In genomic region chr9:123640106-123640505, GRCm38 (mm10) we compare ENCODE assay signal across 20 mouse cellular contexts. TPM values are rescaled to one million over a fixed set of nuclear protein-coding genes. Genes with fewer than 3 reads are reported as not detected.
DNase-seq lines count a peak whose midpoint lies in the region; ATAC-seq and TF ChIP-seq lines count a peak whose summit lies in the region.
"Had no signal": no experiment of that assay in that cellular context is flagged by ENCODE, and none has a peak within 500 bp of the region (broad histone marks: within the 10 kb centered on the region; RNA-seq: fewer than 3 reads in every experiment).

No protein-coding gene starts in this region.

- peak; percentile 37 for DNase-seq in kidney, adult 18-20 months
- no peak for DNase-seq in kidney, postnatal 10 days
- peak; percentile 67 for DNase-seq in liver, adult 2 months (ENCODE audit: extremely low read depth, low read depth, low spot score)
- no peak for DNase-seq in liver, postnatal 0 days
- peak; percentile 34 for DNase-seq in kidney, postnatal 14 days
- no peak for DNase-seq in c-Kit-positive CD71-positive TER-119-positive erythroid progenitor cells, embryonic 14.5 days (ENCODE audit: low spot score)
- DNase-seq in gastrocnemius, postnatal 10 days, result no peak
- DNase-seq: adrenal gland, adult 2 months; adrenal gland, postnatal 25 days; cerebellum, adult 2 months; cerebellum, postnatal 10 days; gastrocnemius, adult 2 months; heart, postnatal 10 days; heart, postnatal 4 days had no signal

- no peaks in the 10 kb centered on the region for H3K27me3 ChIP-seq in liver, adult 2 months (ENCODE audit: control insufficient read depth, insufficient read depth, low read length)
- no peaks in the 10 kb centered on the region for H3K27me3 ChIP-seq in liver, postnatal 0 days (ENCODE audit: insufficient read depth, low read length)
- H3K27me3 ChIP-seq: CH12.LX; forebrain, embryonic 13.5 days; hindbrain, embryonic 12.5 days had no signal

- H3K4me1 ChIP-seq in liver, adult 2 months (ENCODE audit: control insufficient read depth, insufficient read depth, low read length), result no peaks in the 10 kb centered on the region
- no peaks in the 10 kb centered on the region for H3K4me1 ChIP-seq in liver, postnatal 0 days (ENCODE audit: insufficient read depth)
- H3K4me1 ChIP-seq: embryonic facial prominence, embryonic 10.5 days; forebrain, embryonic 13.5 days; hindbrain, embryonic 12.5 days had no signal

- no peak overlapping the region for H3K4me3 ChIP-seq in liver, adult 2 months (ENCODE audit: insufficient read depth, low read depth, low read length)
- H3K4me3 ChIP-seq in liver, postnatal 0 days (ENCODE audit: low read depth, low read length), result no peak overlapping the region
- H3K4me3 ChIP-seq: embryonic facial prominence, embryonic 10.5 days; forebrain, embryonic 13.5 days; gastrocnemius, adult 2 months; hindbrain, embryonic 12.5 days had no signal

- no peak for TF ChIP-seq CTCF in liver, adult 2 months (IDR thresholded peaks at IDR 0.05; ENCODE audit: low read depth, low read length)
- TF ChIP-seq CTCF in liver, postnatal 0 days (IDR thresholded peaks at IDR 0.05; ENCODE audit: low read depth), result no peak

- no peak overlapping the region for H3K27ac ChIP-seq in liver, adult 2 months (replicated peaks; ENCODE audit: insufficient read depth, low read depth, low read length)
- H3K27ac ChIP-seq in liver, postnatal 0 days (ENCODE audit: low read depth), result no peak overlapping the region
- H3K27ac ChIP-seq: embryonic facial prominence, embryonic 10.5 days; forebrain, embryonic 13.5 days; gastrocnemius, adult 2 months; hindbrain, embryonic 12.5 days had no signal

- H3K79me2 ChIP-seq in liver, adult 2 months (ENCODE audit: control insufficient read depth, insufficient read depth, low read length), result no peaks in the 10 kb centered on the region

- TF ChIP-seq POLR2A in liver, adult 2 months (IDR thresholded peaks at IDR 0.05; ENCODE audit: extremely low read depth, insufficient read depth, low read length), result no peak

- no peaks in the 10 kb centered on the region for H3K36me3 ChIP-seq in liver, adult 2 months (ENCODE audit: control insufficient read depth, insufficient read depth, low read length)
- H3K36me3 ChIP-seq in liver, postnatal 0 days (replicated peaks; ENCODE audit: insufficient read depth, low read length), result no peaks in the 10 kb centered on the region
- H3K36me3 ChIP-seq: embryonic facial prominence, embryonic 10.5 days; hindbrain, embryonic 12.5 days had no signal

- H3K9ac ChIP-seq in liver, adult 2 months (ENCODE audit: low read depth, low read length), result no peak overlapping the region
- H3K9ac ChIP-seq in liver, postnatal 0 days (replicated peaks), result no peak overlapping the region
- H3K9ac ChIP-seq: forebrain, embryonic 13.5 days; hindbrain, embryonic 12.5 days had no signal

- ATAC-seq in liver, postnatal 0 days, result no peak
- ATAC-seq: forebrain, embryonic 13.5 days; hindbrain, embryonic 16.5 days had no signal

- no peak overlapping the region for H3K4me2 ChIP-seq in liver, postnatal 0 days (ENCODE audit: low read depth, low read length)
- H3K4me2 ChIP-seq: forebrain, embryonic 13.5 days; hindbrain, embryonic 12.5 days had no signal

- no peak for TF ChIP-seq EP300 in liver, postnatal 0 days (IDR thresholded peaks at IDR 0.05; ENCODE audit: low read depth)

- 23% methylated on average over 1 of the region's 1 CpGs for WGBS in liver, adult 2 months
- WGBS in liver, postnatal 0 days (ENCODE audit: insufficient replicate concordance), result 54% methylated on average over 1 of the region's 1 CpGs

- no peaks in the 10 kb centered on the region for H3K9me3 ChIP-seq in liver, postnatal 0 days (ENCODE audit: low read length)
- H3K9me3 ChIP-seq: embryonic facial prominence, embryonic 10.5 days; forebrain, embryonic 13.5 days; hindbrain, embryonic 12.5 days had no signal

RNA-seq across cellular contexts. Expression of gene Slc6a20b, which starts 7.7 kb away (rescaled TPM):
- 0.07 TPM in 1 of 2 replicates, not detected in the other for total RNA-seq in liver, adult 2 months (2014; rRNA removed)
- polyA plus RNA-seq in liver, adult 2 months (2012; rRNA removed), result not detected in 2 replicates
- 0.09 and 0.16 TPM in 2 replicates for polyA plus RNA-seq in liver, postnatal 0 days (2015; fragmentation: Nextera tagmentation; extraction: Ambion mirVana)
- total RNA-seq in gastrocnemius, postnatal 10 days (2021), result not detected
- total RNA-seq: adrenal gland, postnatal 25 days; gastrocnemius, adult 2 months; heart, postnatal 10 days; heart, postnatal 4 days had no signal
- polyA plus RNA-seq: adrenal gland, adult 2 months had no signal

RNA-seq across cellular contexts. Expression of gene Ccr9, which starts 38.1 kb away (rescaled TPM):
- 0.18 and 0.20 TPM in 2 replicates for total RNA-seq in liver, adult 2 months (2014; rRNA removed)
- polyA plus RNA-seq in liver, adult 2 months (2012; rRNA removed), result 0.21 and 0.22 TPM in 2 replicates
- polyA plus RNA-seq in liver, postnatal 0 days (2015; fragmentation: Nextera tagmentation; extraction: Ambion mirVana), result 0.19 and 0.23 TPM in 2 replicates
- under 1 TPM; 0.09 to 0.11 TPM for total RNA-seq in gastrocnemius, postnatal 10 days (2021)
- total RNA-seq: adrenal gland, adult 2 months; adrenal gland, postnatal 25 days; gastrocnemius, adult 2 months had no signal

RNA-seq across cellular contexts. Expression of gene Slc6a20a, which starts 38.6 kb away (rescaled TPM):
- not detected in 2 replicates for total RNA-seq in liver, adult 2 months (2014; rRNA removed)
- polyA plus RNA-seq in liver, adult 2 months (2012; rRNA removed), result not detected in 2 replicates
- polyA plus RNA-seq in liver, postnatal 0 days (2015; fragmentation: Nextera tagmentation; extraction: Ambion mirVana), result 2.3 and 2.4 TPM in 2 replicates
- under 1 TPM in 1 of 2 experiments, not detected in 1; 0.20 TPM for total RNA-seq in gastrocnemius, postnatal 10 days (2021)
- total RNA-seq: adrenal gland, postnatal 25 days; CH12.LX; gastrocnemius, adult 2 months; heart, postnatal 10 days; heart, postnatal 4 days had no signal
- polyA plus RNA-seq: heart, embryonic 14.5 days had no signal

Comparison
In these comparisons a context has a peak if more than half of its experiments do, and no peak if none do; other contexts are left out.
1. DNase-seq: peak in kidney, adult 18-20 months (single experiment), liver, adult 2 months (single experiment) and kidney, postnatal 14 days (single experiment); none in kidney, postnatal 10 days (single experiment), liver, postnatal 0 days (single experiment), c-Kit-positive CD71-positive TER-119-positive erythroid progenitor cells, embryonic 14.5 days (single experiment) and gastrocnemius, postnatal 10 days (single experiment).